Mouse (Mus musculus) myocyte (in vitro differentiated cells): ENCODE measurements around the gene Srsf10.

Experiments
- E2F4 ChIP-seq: IDR thresholded peaks from one replicate; pipeline ENCODE4 v1.6.1; 2011; ENCODE audit warnings: mild to moderate bottlenecking, control low read depth, moderate library complexity; ENCODE audit not compliant: insufficient read depth
- MAX ChIP-seq: IDR thresholded peaks from one replicate; pipeline ENCODE4 v1.6.1; 2011; ENCODE audit warnings: low read depth, mild to moderate bottlenecking, control low read depth
- POLR2A ChIP-seq: IDR thresholded peaks from one replicate; pipeline ENCODE4 v1.6.1; 2011; ENCODE audit warnings: low read depth, mild to moderate bottlenecking, control low read depth, moderate library complexity; ENCODE audit not compliant: insufficient read length
- TCF12 ChIP-seq: IDR thresholded peaks from one replicate; pipeline ENCODE4 v1.6.1; 2011; ENCODE audit warnings: mild to moderate bottlenecking, control low read depth; ENCODE audit not compliant: poor library complexity, insufficient read depth, severe bottlenecking

- TF ChIP-seq POLR2A = no peak
- no peak for TF ChIP-seq TCF12
- no peak for TF ChIP-seq E2F4
- TF ChIP-seq MAX = no peak
Measured at GRCm38 (mm10) chr4:135896157-135896556, 40.6 kb downstream of the Srsf10 start.
